Mouse (Mus musculus) heart, postnatal 0 days (tissue): Measurements from ENCODE around the gene Spp1. TPM values are rescaled to one million over a fixed set of nuclear protein-coding genes. Genes with fewer than 3 reads are reported as not detected.

ENCODE experiments used
- ATAC-seq: fragments of 200-750 bp; cut with Nextera tagmentation; 2 replicates; pipeline ENCODE4 v1.8.0; 2017; ENCODE audit warnings: low read depth, moderate number of reproducible peaks, moderate library complexity; ENCODE audit not compliant: insufficient read depth
- DNase-seq: peaks from one replicate; pipeline ENCODE4 v3.0.0-alpha.2; 2016; ENCODE audit warnings: low spot score
- H3K27ac ChIP-seq: fragments of 300-500 bp; sonication (generic); 2 replicates; pipeline ENCODE4 v1.5.1; 2014; ENCODE audit warnings: low read depth, mild to moderate bottlenecking
- H3K27me3 ChIP-seq: fragments of 300-500 bp; sonication (generic); 2 replicates; pipeline ENCODE4 v1.6.1; 2014; ENCODE audit warnings: low read length, mixed read lengths; ENCODE audit not compliant: control insufficient read depth, insufficient read depth
- H3K36me3 ChIP-seq: fragments of 300-500 bp; sonication (generic); replicated peaks from 2 replicates; pipeline ENCODE4 v1.6.1; 2014; ENCODE audit warnings: low read length, mixed read lengths; ENCODE audit not compliant: control insufficient read depth, insufficient read depth
- H3K4me1 ChIP-seq: fragments of 300-500 bp; sonication (generic); 2 replicates; pipeline ENCODE4 v1.6.1; 2014; ENCODE audit warnings: antibody characterized with exemption; ENCODE audit not compliant: control insufficient read depth, insufficient read depth
- H3K4me2 ChIP-seq: fragments of 300-500 bp; sonication (generic); 2 replicates; pipeline ENCODE4 v1.6.1; 2014; ENCODE audit warnings: low read depth, mild to moderate bottlenecking, low read length, moderate library complexity
- H3K4me3 ChIP-seq: fragments of 300-500 bp; sonication (generic); 2 replicates; pipeline ENCODE4 v1.5.1; 2014; ENCODE audit warnings: low read depth, low read length
- H3K9ac ChIP-seq: fragments of 300-500 bp; sonication (generic); replicated peaks from 2 replicates; pipeline ENCODE4 v1.6.1; 2014; ENCODE audit warnings: low read depth, low read length, mixed read lengths
- H3K9me3 ChIP-seq: fragments of 300-500 bp; sonication (generic); replicated peaks from 2 replicates; pipeline ENCODE4 v1.6.1; 2016; ENCODE audit warnings: low read length; ENCODE audit not compliant: control insufficient read depth
- CTCF ChIP-seq: IDR thresholded peaks from 2 replicates; pipeline ENCODE4 v1.5.1; 2016; ENCODE audit warnings: antibody characterized with exemption, control low read depth, low read depth
- EP300 ChIP-seq: IDR thresholded peaks from 2 replicates; pipeline ENCODE4 v1.6.1; 2016; ENCODE audit warnings: antibody characterized with exemption, low read depth
- WGBS: fragments of 180-500 bp; shearing (Covaris S2); extraction: QIAGEN DNeasy Blood & Tissue Kit; methylation state at CpG from one replicate; pipeline ENCODE4 v1.1.7; 2014; 5-methylcytosine and 5-hydroxymethylcytosine counted together
- polyA plus RNA-seq: library from polyadenylated mRNA; unstranded; fragments of >200 nt; fragmentation: Nextera tagmentation; extraction: Ambion mirVana; gene quantifications from 2 replicates; pipeline ENCODE4 v1.2.1, GENCODE M21; 2015
- total RNA-seq: library from RNA; depleted of rRNA; stranded (reverse); fragments of >200 nt; gene quantifications from 2 replicates; pipeline ENCODE4 v1.2.3, GENCODE M21; 2014; ENCODE audit warnings: low replicate concordance; rRNA removed

Gene Spp1
- total RNA-seq (0.53 and 3.4 TPM in 2 replicates), polyA plus RNA-seq (11.2 and 34.8 TPM in 2 replicates)

DNA sequence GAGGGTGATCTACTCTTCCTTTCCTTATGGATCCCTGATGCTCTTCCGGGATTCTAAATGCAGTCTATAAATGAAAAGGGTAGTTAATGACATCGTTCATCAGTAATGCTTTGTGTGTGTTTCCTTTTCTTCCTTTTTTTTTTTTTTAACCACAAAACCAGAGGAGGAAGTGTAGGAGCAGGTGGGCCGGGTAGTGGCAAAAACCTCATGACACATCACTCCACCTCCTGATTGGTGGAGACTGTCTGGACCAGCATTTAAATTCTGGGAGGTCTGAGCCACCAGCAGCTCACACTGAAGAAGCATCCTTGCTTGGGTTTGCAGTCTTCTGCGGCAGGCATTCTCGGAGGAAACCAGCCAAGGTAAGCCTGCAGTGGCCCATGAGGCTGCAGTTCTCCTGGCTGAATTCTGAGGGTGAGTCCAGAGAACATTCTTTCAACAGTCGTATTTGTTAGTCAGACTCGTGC lies at the start of gene Spp1:
Gene Spp1, plus strand, starts transcription at position 284 of the 467 bp plus-strand sequence.
- Histone ChIP-seq H3K27me3 (no peaks in the 10 kb centered on the region), H3K4me1 (no peaks in the 10 kb centered on the region), H3K9ac (no peak within 1 kb of the TSS), H3K9me3 (no peaks in the 10 kb centered on the region), H3K36me3 (no peaks in the 10 kb centered on the region), H3K27ac (no peak within 1 kb of the TSS), H3K4me2 (no peak within 1 kb of the TSS), H3K4me3 (no peak within 1 kb of the TSS)
- TF ChIP-seq CTCF (no peak), EP300 (no peak)
- DNase-seq (no peak), ATAC-seq (no peak)
- WGBS = 65% methylated on average over 7 of the region's 7 CpGs

DNA sequence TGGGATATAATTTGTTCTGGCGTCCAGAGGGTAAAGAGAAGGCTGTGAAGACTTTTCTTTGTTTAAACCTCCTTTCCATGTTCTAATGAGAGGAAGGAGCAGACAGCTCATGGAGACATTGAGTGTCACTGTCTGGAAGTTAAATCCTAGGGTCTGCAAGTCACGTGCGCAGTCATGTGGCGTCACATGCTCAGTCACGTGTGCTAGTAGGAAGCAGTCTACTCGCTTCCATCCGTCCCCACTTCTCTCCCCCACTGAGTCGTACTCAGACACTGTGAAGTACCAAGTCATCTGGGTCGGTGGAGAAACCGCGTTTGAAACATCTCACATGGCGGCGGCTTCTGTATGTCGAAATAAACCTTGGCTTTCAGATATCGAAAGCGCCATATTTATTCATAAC lies 49.4 kb upstream of the Spp1 start:
- ATAC-seq (no peak), DNase-seq (no peak)
- 89% methylated on average over 16 of the region's 16 CpGs for WGBS
- no peak overlapping the region for H3K4me3 ChIP-seq
- no peaks in the 10 kb centered on the region for H3K4me1 ChIP-seq
- no peak overlapping the region for H3K4me2 ChIP-seq
- H3K27ac ChIP-seq = no peak overlapping the region
- no peaks in the 10 kb centered on the region for H3K9me3 ChIP-seq
- TF ChIP-seq CTCF (no peak), EP300 (no peak)
- H3K27me3 ChIP-seq = no peaks in the 10 kb centered on the region
- H3K9ac ChIP-seq = no peak overlapping the region
- no peaks in the 10 kb centered on the region for H3K36me3 ChIP-seq

DNA sequence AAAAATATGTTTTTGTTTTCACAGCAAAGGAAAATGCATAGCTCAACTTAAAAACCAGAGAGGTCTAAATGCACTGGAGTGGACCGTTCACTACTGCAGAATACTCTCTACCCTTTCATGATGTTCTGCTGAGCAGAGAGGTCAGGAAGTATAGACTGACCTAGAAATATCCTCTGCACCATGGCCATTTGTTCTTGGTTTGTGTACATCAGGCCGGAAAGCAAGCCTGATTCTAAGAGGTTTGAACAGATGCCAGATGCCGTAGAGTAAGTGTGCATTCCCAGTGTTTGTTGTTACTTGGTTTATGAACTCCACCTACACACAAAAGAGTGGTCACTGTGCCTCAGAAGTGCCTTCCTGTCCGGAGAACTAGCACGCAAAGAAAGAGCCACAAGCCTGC lies 48.0 kb upstream of the Spp1 start:
- no peak for TF ChIP-seq CTCF
- TF ChIP-seq EP300 = no peak

DNA sequence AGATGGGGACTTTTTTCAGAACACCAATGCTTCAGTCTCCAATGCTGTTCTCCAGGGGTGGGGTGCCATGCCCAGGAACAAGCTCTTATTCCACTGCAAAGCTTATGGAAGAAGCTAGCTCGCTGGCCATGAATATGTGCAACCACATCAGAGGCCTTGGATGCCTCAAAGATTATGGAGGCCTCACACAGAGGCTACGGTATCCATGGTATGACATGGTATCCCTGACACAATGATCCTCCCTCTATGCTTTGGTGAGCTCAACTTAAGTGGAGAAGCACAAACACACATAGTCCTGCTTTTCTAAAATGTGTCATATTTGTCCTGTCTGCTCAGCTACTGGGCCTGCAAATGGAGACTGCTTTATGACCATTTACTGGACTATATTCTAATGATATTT lies 44.0 kb upstream of the Spp1 start:
- H3K9me3 ChIP-seq = no peaks in the 10 kb centered on the region
- no peaks in the 10 kb centered on the region for H3K36me3 ChIP-seq
- no peak overlapping the region for H3K4me2 ChIP-seq
- TF ChIP-seq CTCF (no peak), EP300 (no peak)
- no peak overlapping the region for H3K27ac ChIP-seq
- H3K4me1 ChIP-seq = no peaks in the 10 kb centered on the region
- no peaks in the 10 kb centered on the region for H3K27me3 ChIP-seq
- ATAC-seq (no peak), DNase-seq (no peak)
- WGBS = 65% methylated on average over 2 of the region's 2 CpGs
- H3K4me3 ChIP-seq = no peak overlapping the region
- H3K9ac ChIP-seq = no peak overlapping the region

More for the DNA sequence above, 48.0 kb upstream of the Spp1 start:
- ATAC-seq = no peak
- no peak overlapping the region for H3K27ac ChIP-seq
- no peaks in the 10 kb centered on the region for H3K4me1 ChIP-seq
- WGBS = 53% methylated on average over 5 of the region's 5 CpGs
- H3K9me3 ChIP-seq = no peaks in the 10 kb centered on the region
- H3K9ac ChIP-seq = no peak overlapping the region
- H3K4me2 ChIP-seq = no peak overlapping the region
- H3K4me3 ChIP-seq = no peak overlapping the region
- H3K27me3 ChIP-seq = no peaks in the 10 kb centered on the region
- H3K36me3 ChIP-seq = no peaks in the 10 kb centered on the region
- no peak for DNase-seq

DNA sequence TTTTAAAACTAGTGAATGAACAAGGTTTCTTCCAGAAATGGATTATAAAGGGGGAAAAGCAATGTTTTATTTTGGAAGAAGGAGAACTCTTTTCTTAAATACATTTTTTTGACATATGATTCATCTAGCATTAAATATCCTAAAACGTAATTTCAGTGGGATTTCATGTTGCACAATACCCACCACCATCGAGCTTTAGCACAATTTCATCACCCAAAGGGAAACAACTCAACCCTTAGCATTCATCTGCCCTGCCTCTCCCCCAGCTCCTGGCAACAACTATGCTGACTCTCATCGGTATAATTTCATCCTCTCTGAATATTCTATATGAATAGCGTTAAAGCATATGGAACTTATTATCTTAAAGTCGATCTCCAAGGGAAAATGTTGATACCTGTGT lies 42.1 kb upstream of the Spp1 start:
- Histone ChIP-seq H3K4me1 (no peaks in the 10 kb centered on the region), H3K4me2 (no peak overlapping the region), H3K27ac (no peak overlapping the region), H3K9me3 (no peaks in the 10 kb centered on the region), H3K4me3 (no peak overlapping the region), H3K36me3 (no peaks in the 10 kb centered on the region), H3K27me3 (no peaks in the 10 kb centered on the region), H3K9ac (no peak overlapping the region)
- no peak for TF ChIP-seq CTCF
- no peak for TF ChIP-seq EP300
- DNase-seq (no peak), ATAC-seq (no peak)
- 65% methylated on average over 5 of the region's 5 CpGs for WGBS

DNA sequence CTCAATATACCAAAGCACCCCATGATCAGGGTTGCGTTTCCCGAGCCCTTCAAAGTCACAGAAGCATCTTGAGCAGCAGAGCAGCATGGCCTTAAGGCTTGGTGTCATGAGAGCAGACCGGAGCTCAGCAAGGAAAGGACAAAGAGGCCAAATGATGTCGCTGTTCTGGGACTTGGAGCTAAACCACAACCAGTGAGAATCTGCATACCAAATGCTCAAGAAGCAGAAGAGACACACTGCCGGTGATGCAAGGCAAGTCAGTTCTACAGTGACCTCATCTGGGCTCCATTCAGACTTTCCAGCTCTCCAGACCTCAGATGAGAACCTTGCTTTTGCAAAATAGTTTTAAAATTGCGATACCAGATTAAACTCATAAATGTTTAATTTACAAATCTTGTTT lies 38.6 kb upstream of the Spp1 start:
- WGBS = 65% methylated on average over 6 of the region's 6 CpGs
- Histone ChIP-seq H3K36me3 (no peaks in the 10 kb centered on the region), H3K4me1 (no peaks in the 10 kb centered on the region), H3K27me3 (no peaks in the 10 kb centered on the region), H3K4me3 (no peak overlapping the region), H3K4me2 (no peak overlapping the region), H3K27ac (no peak overlapping the region), H3K9ac (no peak overlapping the region), H3K9me3 (no peaks in the 10 kb centered on the region)
- ATAC-seq = no peak
- TF ChIP-seq EP300 (no peak), CTCF (no peak)
- DNase-seq = no peak
